Mouse (Mus musculus) erythroblast, embryonic 14.5 days (primary cell): Measurements from ENCODE around the gene Grm4. TPM values are rescaled to one million over a fixed set of nuclear protein-coding genes. Genes with fewer than 3 reads are reported as not detected.

Experiments
- H3K27me3 ChIP-seq: 2 replicates; pipeline ENCODE4 v1.6.1; 2012; ENCODE audit warnings: inconsistent platforms; ENCODE audit not compliant: control insufficient read depth
- H3K36me3 ChIP-seq: 2 replicates; pipeline ENCODE4 v1.6.1; 2012; ENCODE audit warnings: mild to moderate bottlenecking, inconsistent platforms; ENCODE audit not compliant: control insufficient read depth
- H3K4me1 ChIP-seq: 2 replicates; pipeline ENCODE4 v1.6.1; 2012; ENCODE audit warnings: inconsistent platforms; ENCODE audit not compliant: control insufficient read depth
- H3K4me3 ChIP-seq: replicated peaks from 2 replicates; pipeline ENCODE3; 2012; ENCODE audit warnings: moderate library complexity, mild to moderate bottlenecking, inconsistent platforms
- H3K9me3 ChIP-seq: 2 replicates; pipeline ENCODE4 v1.6.1; 2012; ENCODE audit warnings: low read length, inconsistent platforms, mixed read lengths; ENCODE audit not compliant: control insufficient read depth
- GATA1 ChIP-seq: IDR thresholded peaks from 2 replicates; pipeline ENCODE4 v1.6.1; 2012; ENCODE audit warnings: low read length, inconsistent platforms, mixed read lengths
- TAL1 ChIP-seq: IDR thresholded peaks from 3 replicates; pipeline ENCODE4 v1.6.1; 2012; ENCODE audit warnings: low read length, inconsistent platforms, mixed read lengths
- polyA plus RNA-seq: library from polyadenylated mRNA; stranded (reverse); fragments of >175 nt; gene quantifications from 2 replicates; pipeline ENCODE4 v1.2.3, GENCODE M21; 2012

Gene Grm4
- polyA plus RNA-seq, 1 experiment, result not detected

GRCm38 (mm10) chr17:27558845-27559244, 37.6 kb upstream of the Grm4 start:
- peaks cover 70% of the 10 kb centered on the region for H3K4me1 ChIP-seq
- TF ChIP-seq TAL1 (no peak), GATA1 (no peak)
- peaks cover 3% of the 10 kb centered on the region; the same call in 1 of the 2 replicates for H3K27me3 ChIP-seq
- no peaks in the 10 kb centered on the region for H3K9me3 ChIP-seq
- H3K36me3 ChIP-seq, result peaks cover 30% of the 10 kb centered on the region
- H3K4me3 ChIP-seq, result peak overlapping the region; percentile 82

GRCm38 (mm10) chr17:27557927-27558661, 36.9 kb upstream of the Grm4 start:
- no peaks in the 10 kb centered on the region for H3K9me3 ChIP-seq
- H3K27me3 ChIP-seq, result peaks cover 3% of the 10 kb centered on the region; the same call in 1 of the 2 replicates
- peak overlapping the region; percentile 82 for H3K4me3 ChIP-seq
- no peak for TF ChIP-seq TAL1
- no peak for TF ChIP-seq GATA1
- H3K4me1 ChIP-seq, result peaks cover 69% of the 10 kb centered on the region
- H3K36me3 ChIP-seq, result peaks cover 27% of the 10 kb centered on the region

GRCm38 (mm10) chr17:27557181-27557926, 36.2 kb upstream of the Grm4 start:
- H3K27me3 ChIP-seq, result peaks cover 3% of the 10 kb centered on the region; the same call in 1 of the 2 replicates
- peaks cover 76% of the 10 kb centered on the region for H3K4me1 ChIP-seq
- peak overlapping the region; percentile 82 for H3K4me3 ChIP-seq
- peaks cover 27% of the 10 kb centered on the region for H3K36me3 ChIP-seq
- no peak for TF ChIP-seq TAL1
- TF ChIP-seq GATA1, result no peak
- H3K9me3 ChIP-seq, result no peaks in the 10 kb centered on the region

GRCm38 (mm10) chr17:27556315-27557011, 35.3 kb upstream of the Grm4 start, which contains the start of gene Hmga1:
TSS of gene Hmga1 (plus strand) at chr17:27556497.
- peaks cover 3% of the 10 kb centered on the region; the same call in 1 of the 2 replicates for H3K27me3 ChIP-seq
- H3K9me3 ChIP-seq, result no peaks in the 10 kb centered on the region
- peaks cover 69% of the 10 kb centered on the region for H3K4me1 ChIP-seq
- peak within 1 kb of the TSS; percentile 82 for H3K4me3 ChIP-seq
- TF ChIP-seq GATA1, result no peak
- TF ChIP-seq TAL1, result no peak
- H3K36me3 ChIP-seq, result peaks cover 19% of the 10 kb centered on the region

- peaks cover 3% of the 10 kb centered on the region; the same call in 1 of the 2 replicates for H3K27me3 ChIP-seq
- peak overlapping the region; percentile 82 for H3K4me3 ChIP-seq
- H3K36me3 ChIP-seq, result peaks cover 11% of the 10 kb centered on the region
- no peaks in the 10 kb centered on the region for H3K9me3 ChIP-seq
- H3K4me1 ChIP-seq, result peaks cover 66% of the 10 kb centered on the region
- TF ChIP-seq TAL1 (no peak), GATA1 (no peak)
Measured at GRCm38 (mm10) chr17:27555512-27556172, 34.4 kb upstream of the Grm4 start.

GRCm38 (mm10) chr17:27555075-27555511, 33.9 kb upstream of the Grm4 start:
- peaks cover 64% of the 10 kb centered on the region for H3K4me1 ChIP-seq

GRCm38 (mm10) chr17:27554062-27554960, 33.1 kb upstream of the Grm4 start:
- Histone ChIP-seq H3K4me3 (peak overlapping the region; percentile 82), H3K27me3 (peaks cover 3% of the 10 kb centered on the region; the same call in 1 of the 2 replicates), H3K9me3 (no peaks in the 10 kb centered on the region), H3K36me3 (peaks cover 2% of the 10 kb centered on the region; the same call in 1 of the 2 replicates), H3K4me1 (peaks cover 61% of the 10 kb centered on the region)
- TF ChIP-seq TAL1 (no peak), GATA1 (no peak)

More at GRCm38 (mm10) chr17:27555075-27555511, 33.9 kb upstream of the Grm4 start:
- Histone ChIP-seq H3K36me3 (peaks cover 5% of the 10 kb centered on the region), H3K4me3 (peak overlapping the region; percentile 82), H3K9me3 (no peaks in the 10 kb centered on the region), H3K27me3 (peaks cover 3% of the 10 kb centered on the region; the same call in 1 of the 2 replicates)
- TF ChIP-seq TAL1 (no peak), GATA1 (no peak)
